Mouse (Mus musculus) lung, postnatal 4 days (tissue): ENCODE data around the gene 1810055G02Rik.

Source experiments
- DNase-seq, 2 experiments: peaks; one replicate each; pipeline ENCODE4 v3.0.0; 2021

1810055G02Rik gene

DNA sequence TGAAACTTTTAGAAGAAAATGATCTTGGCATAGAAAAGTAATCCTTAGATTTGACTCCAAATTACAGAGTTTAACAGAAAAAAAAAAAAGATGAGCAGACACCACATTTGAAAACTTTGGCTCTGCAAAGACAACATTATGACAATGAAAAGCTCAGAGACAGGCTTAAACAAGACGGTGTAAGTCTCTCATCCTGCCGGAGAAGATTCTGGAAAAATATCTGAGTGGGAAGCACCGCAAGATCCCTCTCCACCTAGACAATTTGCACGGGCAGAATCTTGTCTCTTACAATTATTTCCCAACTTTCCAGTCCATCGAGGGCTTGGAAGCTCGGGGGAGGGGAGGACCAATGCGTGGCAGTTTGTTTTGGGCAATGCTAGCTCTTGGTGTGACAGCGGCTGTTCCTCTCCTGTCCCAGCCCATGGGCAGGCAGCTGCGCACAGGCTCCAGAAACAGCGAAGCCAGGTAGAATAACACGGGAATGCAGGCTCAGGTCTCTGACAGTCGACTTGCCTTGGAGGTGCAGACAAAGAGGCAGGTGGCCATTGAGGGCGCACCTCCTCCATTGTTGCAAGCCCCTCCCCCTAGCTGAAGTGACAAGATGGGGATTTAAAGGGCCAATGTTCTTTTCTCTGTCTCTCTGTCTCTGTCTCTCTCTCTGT lies 35.9 kb downstream of the 1810055G02Rik start:
- DNase-seq, result peak; percentile 59 to 67

DNA sequence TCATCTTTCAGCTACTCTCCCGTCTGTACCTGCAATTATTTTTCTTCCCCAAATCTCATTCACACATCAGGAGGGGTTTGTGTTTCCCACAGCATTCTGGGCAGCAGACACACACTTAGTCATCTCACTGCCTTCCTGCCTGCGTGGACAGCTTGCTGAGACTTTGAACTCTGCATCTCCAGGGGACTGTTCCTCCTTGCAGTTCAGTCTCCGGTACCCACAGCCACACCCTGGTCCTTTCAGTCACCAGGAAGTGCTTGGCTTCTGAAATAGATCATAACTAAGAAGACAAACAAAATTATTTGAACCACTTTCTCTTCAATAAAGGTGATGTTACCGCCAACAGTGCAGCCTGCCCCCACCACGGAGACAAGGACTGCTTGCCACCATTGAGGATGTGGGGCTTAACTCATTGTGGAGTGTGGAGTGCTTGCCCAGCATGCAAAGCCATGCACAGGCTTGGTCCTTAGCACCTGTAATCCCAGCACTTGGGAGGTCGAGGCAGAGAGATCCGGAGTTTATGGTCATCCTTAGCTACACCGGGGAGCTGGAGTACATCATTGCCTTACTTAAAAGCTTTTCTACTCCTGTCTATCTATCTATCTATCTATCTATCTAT lies 44.6 kb downstream of the 1810055G02Rik start:
- no peak for DNase-seq

DNA sequence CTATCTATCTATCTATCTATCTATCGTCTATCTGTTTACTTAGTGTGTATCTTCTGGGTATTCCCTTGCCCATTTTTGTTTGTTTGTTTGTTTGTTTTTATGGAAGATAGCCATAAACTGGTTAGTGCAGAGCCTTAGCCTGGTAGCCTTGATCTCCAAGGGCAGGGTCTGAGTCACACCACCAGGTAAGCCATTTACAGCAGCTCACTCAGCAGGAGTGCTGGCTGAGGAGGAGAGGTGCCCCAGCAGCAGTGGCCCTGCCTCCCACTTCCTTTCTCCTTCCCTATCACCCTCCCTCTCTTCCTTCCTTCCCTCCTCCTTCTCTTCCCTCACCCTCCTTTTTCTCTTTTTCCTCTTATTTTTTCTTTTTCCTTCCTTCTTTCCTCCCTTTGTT lies 45.1 kb downstream of the 1810055G02Rik start:
- DNase-seq, result no peak

DNA sequence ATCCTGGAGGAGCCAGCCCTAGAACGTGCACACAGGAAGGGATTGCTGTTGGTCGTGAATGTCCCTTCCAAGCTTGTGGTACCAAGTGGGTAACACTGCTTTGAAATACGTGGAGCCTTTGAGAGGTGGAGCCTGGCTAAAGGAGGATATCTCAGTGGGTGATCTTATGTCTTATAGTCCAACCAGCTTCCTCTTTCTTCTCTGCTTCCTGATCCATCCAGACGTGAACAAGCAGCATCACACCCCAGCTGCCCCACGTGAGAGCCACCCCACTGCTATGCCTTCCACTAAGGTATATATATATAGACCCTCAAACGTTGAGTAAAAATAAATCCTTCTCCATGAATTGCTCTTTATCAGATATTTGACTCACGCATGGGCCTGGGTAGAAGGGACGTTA lies 45.6 kb downstream of the 1810055G02Rik start:
- no peak for DNase-seq

- DNase-seq, result no peak
These were observed 49.8 kb downstream of the 1810055G02Rik start for GRCm38 (mm10) chr19:3757861-3758260.

DNA sequence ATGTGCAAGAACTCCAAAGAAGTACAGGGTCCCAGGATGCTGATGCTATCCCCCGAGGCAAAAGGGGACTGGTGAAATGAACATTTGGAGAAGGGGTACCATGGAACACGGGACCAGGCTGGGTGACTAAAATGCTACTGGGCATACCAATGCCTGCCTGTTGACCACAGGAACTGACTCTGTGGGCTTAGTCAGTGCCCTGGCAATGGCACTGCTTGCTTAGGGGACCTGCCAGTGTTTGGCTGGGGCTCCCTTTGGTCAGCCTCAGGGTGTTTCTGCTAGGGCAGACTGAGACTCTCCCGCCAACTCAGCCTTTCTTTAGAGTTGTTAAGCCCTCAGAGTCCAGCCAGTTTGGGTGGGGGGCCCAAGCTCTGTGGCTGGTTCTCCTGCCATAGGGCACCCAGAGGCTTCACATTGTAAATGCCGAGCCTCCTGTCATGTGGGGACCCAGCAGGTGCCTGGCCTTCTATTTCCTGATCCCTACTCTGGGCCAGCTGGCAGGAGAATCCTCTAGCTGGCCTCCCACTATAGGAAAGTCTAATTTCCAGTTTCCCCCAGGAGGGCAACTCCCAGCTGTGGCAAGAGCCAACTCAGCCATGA lies 57.2 kb downstream of the 1810055G02Rik start:
- no peak for DNase-seq

DNA sequence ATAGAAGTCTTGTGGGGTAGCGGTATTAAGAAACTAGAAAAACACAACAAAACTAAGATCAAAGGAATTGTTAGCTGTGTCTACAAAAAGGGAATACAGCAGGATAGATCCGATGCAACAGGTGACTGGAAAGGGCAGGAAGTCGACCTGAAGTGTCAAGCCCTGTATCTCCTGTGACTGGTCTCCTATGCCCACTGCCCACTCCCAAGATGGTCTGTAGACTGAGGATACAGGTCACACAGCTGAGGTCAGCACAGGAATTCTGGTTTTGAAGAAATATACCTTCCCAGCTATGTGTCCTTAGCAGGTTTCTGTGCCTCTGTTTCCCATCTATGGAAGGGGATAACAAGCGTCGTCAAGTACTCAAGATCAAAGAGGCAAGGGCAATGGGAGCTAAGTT lies 58.3 kb downstream of the 1810055G02Rik start:
- DNase-seq, result no peak

GRCm38 (mm10) chr19:3767276-3767780 lies 59.2 kb downstream of the 1810055G02Rik start, which contains the start of gene Kmt5b:
Gene Kmt5b, plus strand, starts transcription at chr19:3767421.
- no peak for DNase-seq
